Comparison of ENCODE assay signal across 24 mouse cellular contexts in the genomic region with DNA sequence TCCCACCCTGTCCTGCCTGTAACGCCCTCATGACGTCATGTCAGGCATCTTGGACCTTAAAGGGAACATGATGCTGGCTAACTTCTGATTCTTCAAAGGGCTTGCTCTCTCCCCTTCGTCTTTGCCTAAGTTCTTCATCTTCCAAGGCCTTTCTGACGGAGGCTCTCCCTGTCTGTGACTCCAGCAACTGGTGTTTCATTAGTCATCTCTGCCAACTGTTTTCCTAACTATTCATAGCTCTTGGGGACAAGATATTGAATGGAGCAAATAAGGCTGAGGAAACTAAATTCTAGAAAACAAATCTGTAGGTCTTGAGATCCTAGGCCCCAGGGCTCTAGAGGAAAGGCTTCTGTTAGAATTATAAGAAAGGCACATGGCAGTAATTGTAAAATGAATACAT. TPM values are rescaled to one million over a fixed set of nuclear protein-coding genes. Genes with fewer than 3 reads are reported as not detected.
"Had no signal": no experiment of that assay in that cellular context is flagged by ENCODE, and none has a peak within 500 bp of the region (broad histone marks: within the 10 kb centered on the region; RNA-seq: fewer than 3 reads in every experiment).

No protein-coding gene starts in this region.

- DNase-seq: layer of hippocampus, postnatal 36 days had no signal

- H3K4me1 ChIP-seq: heart, embryonic 10.5 days; intestine, embryonic 15.5 days; kidney, embryonic 15.5 days had no signal

- H3K27me3 ChIP-seq: hindbrain, embryonic 12.5 days; hindbrain, embryonic 13.5 days; hindbrain, embryonic 15.5 days; intestine, embryonic 15.5 days had no signal

- H3K4me2 ChIP-seq: heart, embryonic 11.5 days; heart, embryonic 12.5 days; hindbrain, embryonic 12.5 days; hindbrain, embryonic 13.5 days; hindbrain, embryonic 14.5 days; hindbrain, embryonic 15.5 days; intestine, embryonic 15.5 days; kidney, embryonic 15.5 days had no signal

- H3K27ac ChIP-seq: heart, embryonic 10.5 days; hindbrain, embryonic 10.5 days; hindbrain, embryonic 12.5 days; hindbrain, embryonic 13.5 days; hindbrain, embryonic 14.5 days; hindbrain, embryonic 15.5 days; hindbrain, postnatal 0 days; intestine, embryonic 15.5 days; kidney, embryonic 15.5 days; kidney, postnatal 0 days; layer of hippocampus, adult 2 months had no signal

- H3K4me3 ChIP-seq: heart, embryonic 10.5 days; heart, embryonic 12.5 days; heart, embryonic 13.5 days; heart, embryonic 15.5 days; hindbrain, embryonic 10.5 days; hindbrain, embryonic 12.5 days; hindbrain, embryonic 13.5 days; hindbrain, embryonic 15.5 days; intestine, embryonic 15.5 days; kidney, embryonic 15.5 days; layer of hippocampus, adult 2 months had no signal

- H3K36me3 ChIP-seq: heart, embryonic 10.5 days; heart, embryonic 12.5 days; heart, embryonic 13.5 days; heart, embryonic 15.5 days; hindbrain, embryonic 12.5 days; hindbrain, embryonic 13.5 days; hindbrain, embryonic 15.5 days; intestine, embryonic 15.5 days; kidney, embryonic 15.5 days had no signal

RNA-seq across cellular contexts. Expression of a gene that starts 18.0 kb away (rescaled TPM):
- total RNA-seq: heart, postnatal 4 days; hematopoietic stem cell, adult 5-6 weeks had no signal
- polyA plus RNA-seq: heart, embryonic 11.5 days; heart, embryonic 13.5 days; heart, embryonic 14.5 days; heart, embryonic 15.5 days; heart, postnatal 0 days; intestine, embryonic 14.5 days; intestine, embryonic 15.5 days; intestine, embryonic 16.5 days; intestine, postnatal 0 days; large intestine, adult 2 months had no signal
